Mouse (Mus musculus): ENCODE measurements at regions not wholly inside any gene's neighbourhood (a gene's known extent, or its start where the extent isn't known, plus 50 kb on each side); places are given as distances from the start of the nearest gene placed in this dataset.

DNA sequence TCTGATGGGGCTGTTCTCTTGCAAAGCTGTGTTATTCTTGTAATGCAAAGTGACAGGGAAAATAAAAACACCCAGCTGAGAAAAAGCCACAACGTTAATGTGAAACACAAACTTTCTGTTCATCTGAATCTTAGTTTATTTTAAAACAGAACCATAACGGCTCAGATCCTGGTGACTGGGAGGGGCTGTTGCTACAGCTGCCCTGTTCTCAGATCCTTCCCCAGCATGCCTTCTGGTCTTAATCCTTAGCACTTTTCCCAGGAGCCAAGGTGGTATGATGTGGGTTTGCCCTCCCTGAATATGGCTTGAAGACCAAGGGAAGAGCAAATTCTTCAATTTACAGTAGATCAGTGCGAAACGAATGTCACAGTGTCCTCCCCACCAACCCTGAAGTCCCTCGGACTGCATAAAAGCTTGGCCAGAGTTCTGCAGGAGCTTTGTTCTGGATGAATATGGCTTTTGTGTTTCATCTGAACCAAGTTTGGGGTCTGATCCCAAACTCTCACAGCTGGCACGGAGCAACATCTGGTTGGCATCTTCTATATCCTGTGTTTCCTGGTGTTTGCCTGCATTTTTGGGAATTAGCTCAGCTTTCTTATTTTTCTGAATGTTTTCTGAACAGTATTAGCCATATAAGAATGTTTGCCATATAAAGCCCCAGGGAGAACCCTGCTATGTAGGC lies 686.9 kb downstream of the Dhx35 start:
- in situ Hi-C loops (cut with MboI; ENCODE audit: low sequenced_read_pairs) = no loop called here

DNA sequence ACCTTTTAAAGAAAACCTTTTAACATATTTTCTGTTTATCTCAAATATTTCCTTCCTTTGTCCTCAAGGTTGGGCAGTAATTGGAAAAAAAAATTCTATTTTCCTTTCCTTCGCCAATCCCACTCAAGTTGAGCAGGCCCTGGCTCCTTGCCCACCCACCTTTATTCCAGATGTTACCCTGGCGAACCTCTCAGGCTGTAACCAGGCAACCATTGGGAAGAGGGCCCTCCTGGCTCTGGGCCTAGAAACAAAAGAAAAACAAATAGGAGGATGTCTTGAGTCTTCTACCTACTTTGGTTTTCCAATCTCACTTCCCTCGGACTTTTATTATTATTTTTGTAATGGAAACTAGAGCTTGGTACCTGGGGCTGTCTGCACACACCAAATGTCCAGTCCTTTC lies 696.5 kb downstream of the Dhx35 start:
- in situ Hi-C loops (cut with MboI; ENCODE audit: low sequenced_read_pairs) = no loop called here

DNA sequence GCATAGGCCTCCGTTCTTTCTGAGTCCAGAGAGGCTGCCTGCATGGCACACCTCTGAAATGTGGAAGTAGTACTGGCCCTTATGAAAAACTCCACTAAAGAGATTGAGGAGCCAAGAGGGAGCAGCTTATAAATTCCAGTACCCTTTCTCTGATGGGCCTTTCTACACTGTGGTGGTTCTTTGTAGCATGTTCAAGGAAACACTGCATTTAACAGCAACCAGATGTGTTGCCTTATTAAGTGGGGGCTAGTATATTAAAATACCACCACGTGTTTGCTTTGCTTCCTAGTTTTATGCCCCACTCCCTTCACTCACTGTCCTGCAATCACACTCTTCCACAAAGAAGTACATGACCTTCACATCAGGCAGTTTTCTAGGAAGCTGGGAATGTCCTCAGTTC lies 704.1 kb downstream of the Dhx35 start:
- in situ Hi-C loops (cut with MboI; ENCODE audit: low sequenced_read_pairs) = no loop called here

DNA sequence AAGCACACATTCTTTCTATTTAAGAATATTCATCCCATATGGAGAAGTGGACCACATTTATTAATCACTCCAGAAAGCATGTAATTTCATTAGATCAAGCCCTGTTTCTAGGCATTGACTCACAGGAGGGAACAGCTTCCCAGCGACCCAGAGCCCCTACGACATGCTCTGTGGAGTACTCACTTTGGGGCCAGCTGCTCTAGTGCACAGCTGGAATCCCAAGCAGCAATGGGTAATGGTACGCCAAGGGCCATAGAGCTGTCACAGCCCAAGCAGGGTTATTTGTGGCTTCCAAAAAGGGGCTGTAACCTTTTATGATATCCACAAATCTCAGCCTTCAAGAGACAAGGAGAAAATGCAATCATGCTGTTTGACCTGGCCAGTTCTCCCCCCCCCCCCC lies 706.4 kb downstream of the Dhx35 start:
- in situ Hi-C loops (cut with MboI; ENCODE audit: low sequenced_read_pairs) = no loop called here

DNA sequence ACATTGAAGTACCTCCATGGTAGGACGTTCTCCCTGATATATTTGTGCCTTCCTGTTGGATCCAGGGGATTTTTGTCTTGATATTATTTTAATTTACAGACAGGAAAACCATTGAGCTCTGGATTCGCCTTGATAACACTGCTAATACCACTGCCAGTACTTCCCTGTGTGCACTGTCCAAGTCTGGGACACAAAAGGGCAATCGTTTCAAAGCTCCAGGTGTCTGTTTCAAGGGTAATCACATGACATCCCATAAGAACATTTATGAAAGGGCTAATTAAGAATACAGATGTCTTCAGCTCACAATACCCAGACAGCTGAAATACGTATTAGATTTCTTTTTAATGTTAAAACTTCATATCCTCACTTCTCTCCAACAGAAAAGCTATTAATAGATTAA lies 724.5 kb downstream of the Dhx35 start:
- in situ Hi-C loops (cut with MboI; ENCODE audit: low sequenced_read_pairs) = no loop called here

DNA sequence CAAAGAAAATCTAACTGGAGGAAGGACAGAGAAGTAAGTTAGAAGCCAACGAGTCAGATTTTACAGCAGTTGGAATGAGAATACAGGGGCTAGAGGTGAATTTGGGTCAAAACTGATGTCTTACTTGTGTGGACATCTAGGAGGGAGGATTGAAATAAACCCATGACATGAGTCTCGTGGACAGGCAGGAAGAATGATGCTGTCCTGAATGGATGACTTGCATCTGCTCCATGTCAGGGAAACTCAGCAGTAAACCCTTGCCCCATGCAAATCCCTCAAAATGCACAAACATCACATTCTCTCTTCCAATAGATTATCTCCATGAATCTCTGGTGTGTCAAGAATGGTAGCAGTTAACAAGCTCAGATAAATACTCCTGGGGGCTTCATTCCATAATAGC lies 729.1 kb downstream of the Dhx35 start:
- in situ Hi-C loops (cut with MboI; ENCODE audit: low sequenced_read_pairs) = no loop called here

DNA sequence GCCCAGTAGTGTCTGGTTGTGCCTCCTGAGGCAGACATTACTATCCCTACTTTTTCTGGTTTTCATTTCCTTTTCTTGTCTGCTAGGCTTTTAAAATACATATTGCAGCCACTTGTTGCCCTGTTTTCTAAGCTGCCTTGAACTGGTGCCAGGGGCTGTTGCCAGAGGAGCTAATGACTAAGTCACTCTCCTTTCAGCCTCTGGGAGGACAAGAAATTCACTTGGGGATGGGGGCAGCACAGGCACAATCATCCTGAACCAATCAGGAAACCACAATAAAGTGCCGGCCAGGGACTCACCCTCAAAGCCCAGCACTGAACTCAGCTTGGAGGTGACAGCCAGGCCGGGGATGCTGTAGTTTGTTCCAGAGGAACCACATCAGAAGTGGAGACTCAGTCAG lies 740.3 kb downstream of the Dhx35 start:
- in situ Hi-C loops (cut with MboI; ENCODE audit: low sequenced_read_pairs) = no loop called here

DNA sequence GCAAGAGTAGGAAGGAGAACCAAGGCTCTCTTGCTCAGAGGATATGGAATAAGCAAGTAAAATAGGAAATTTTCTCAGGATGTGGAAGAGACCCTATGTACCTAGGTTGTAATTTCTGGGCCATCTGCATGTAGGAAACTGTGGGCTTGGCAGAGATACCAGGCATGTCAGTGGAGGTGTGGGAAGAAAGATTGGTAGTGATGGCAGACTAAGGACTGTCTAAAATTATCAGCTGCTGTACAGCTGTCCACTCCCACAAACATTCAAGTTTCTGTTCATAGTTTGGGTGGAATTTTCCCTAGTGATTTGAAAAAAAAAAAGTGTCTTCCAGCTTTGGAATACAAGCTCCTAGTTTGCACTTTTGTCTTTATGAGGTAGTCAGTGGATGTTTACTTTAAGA lies 744.7 kb downstream of the Dhx35 start:
- in situ Hi-C loops (cut with MboI; ENCODE audit: low sequenced_read_pairs) = no loop called here

DNA sequence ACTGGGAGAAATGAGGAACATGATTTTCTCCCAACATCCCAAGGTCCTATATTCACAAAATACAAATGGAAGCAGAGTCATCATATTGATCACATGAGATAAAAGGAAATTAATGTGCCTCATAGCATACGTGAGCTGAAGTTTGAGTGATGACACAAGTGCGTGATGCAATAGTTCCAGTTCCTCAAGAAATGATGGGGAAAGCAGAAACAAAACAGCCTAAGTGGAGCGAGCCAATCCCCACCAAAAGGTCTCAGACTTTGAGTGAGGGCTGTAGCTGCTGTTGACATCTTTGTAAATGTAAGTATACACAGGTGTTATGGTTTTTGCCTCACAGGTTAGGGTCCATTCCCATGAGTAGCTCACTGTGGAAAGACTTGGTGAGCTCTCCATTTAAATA lies 763.0 kb downstream of the Dhx35 start:
- in situ Hi-C loops (cut with MboI; ENCODE audit: low sequenced_read_pairs) = no loop called here

DNA sequence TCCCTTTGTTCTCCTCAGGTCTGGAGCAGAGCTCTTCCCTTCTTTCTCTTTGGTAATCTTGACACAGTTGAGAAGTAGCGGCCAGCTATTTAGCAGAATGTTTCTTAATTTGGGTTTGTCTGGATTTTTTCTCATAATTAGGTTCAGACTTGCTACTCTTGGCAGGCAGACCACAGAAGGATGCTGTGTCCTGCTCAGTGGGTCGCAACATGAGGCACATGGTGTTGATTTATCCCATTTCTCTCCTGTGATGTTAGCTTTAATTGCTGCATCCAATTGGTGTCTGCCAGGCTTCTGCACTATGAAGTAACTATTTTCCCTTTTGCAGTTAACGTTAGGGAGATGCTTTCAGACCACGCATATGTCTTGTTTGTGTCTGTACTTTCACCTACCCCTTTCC lies 768.7 kb downstream of the Gm826 start:
- in situ Hi-C loops (cut with MboI; ENCODE audit: low sequenced_read_pairs) = no loop called here

DNA sequence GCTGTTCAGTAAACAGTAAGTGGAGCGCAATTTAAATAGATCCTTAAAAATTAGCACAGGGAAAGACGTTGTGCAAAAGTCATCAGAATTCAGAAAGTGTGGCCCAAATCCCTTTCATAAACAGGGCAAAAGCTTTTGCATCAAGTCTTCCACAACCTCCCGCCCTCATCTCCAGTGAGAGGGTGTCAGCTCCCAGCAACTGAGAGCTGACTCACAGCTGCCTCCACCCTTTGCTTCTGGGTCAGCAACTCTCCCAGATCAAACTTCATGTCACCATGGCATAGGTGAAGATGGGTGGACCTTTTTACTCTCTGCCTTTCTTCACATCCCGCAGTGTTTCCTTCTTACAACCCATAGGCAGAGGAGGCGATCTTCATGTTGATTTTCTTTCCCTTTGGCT lies 768.0 kb downstream of the Gm826 start:
- in situ Hi-C loops (cut with MboI; ENCODE audit: low sequenced_read_pairs) = no loop called here

DNA sequence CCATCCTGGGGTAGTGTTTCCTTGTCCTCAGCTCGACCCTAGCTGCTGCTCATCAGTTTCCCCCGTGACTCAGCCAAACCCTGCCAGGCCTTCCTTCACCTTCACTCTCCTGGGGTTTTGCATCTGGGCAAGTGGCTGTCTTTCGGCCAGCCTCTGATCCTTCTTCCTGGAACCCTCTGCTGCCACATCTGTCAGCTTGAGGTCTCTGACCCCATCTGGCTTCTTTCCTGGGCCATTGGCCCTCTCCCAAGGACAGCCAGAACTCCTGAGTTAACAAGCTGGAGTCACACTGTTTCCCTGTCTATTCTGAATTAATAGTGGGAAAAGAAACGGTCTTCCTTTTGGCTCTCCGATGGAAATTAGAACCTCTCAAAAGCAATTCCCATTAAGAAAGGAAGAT lies 767.5 kb downstream of the Gm826 start:
- in situ Hi-C loops (cut with MboI; ENCODE audit: low sequenced_read_pairs) = no loop called here

DNA sequence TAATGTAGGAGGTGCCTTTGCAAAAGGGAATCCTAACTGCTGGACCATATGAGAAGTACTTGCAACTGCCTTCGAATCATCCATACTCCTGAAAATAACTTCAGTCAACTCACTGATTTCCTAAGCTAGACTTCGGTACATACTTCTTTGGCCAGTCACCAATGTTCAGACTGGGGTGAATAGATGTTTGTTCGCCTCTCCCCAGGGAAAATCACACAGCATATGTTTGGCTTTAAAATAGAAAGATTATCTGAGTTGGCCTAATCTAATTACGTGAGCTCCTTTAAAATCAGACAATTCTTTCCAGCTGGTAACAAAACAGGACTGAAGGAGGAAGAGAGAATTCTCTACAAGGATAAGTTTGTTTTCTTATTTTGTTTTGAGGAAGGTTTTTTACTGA lies 765.6 kb downstream of the Gm826 start:
- in situ Hi-C loops (cut with MboI; ENCODE audit: low sequenced_read_pairs) = no loop called here

DNA sequence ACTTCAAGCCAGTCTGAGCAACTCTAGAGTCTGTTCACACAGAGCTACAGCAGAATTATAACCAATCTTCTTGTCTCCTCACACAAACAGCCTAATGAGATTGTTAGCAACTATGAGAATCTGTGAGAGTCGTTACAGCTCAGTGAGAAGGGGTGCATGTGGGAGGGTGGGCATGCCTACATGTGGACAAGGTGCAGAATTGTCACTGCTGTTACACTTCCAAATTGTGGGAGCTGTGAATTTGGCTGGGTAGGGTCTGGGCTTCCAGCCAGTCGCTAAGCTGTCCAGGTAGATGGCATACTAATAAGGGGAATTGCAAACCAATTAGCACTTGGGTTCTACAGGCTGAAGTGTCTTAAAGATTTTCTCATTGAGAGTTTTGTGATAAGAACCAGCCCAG lies 762.1 kb downstream of the Gm826 start:
- in situ Hi-C loops (cut with MboI; ENCODE audit: low sequenced_read_pairs) = no loop called here

DNA sequence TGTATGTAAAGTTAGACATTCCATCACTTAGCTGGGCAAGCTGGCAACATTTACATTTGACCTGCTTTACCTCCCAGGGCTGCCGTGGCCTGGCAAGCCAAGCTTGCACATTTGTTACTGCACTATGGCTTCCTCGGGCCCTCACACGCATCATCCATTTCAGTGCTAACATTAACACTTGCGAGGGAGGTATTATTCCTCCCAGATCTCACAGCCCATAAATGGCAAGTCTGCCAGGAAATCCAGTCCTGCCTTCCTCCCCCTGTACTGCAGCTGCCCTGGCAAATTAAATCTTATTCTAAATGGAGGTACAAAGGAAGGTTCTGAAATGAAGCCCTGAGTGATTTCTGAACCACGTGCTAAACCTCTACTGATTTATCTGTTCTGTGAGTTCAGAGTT lies 758.7 kb downstream of the Gm826 start:
- in situ Hi-C loops (cut with MboI; ENCODE audit: low sequenced_read_pairs) = no loop called here

DNA sequence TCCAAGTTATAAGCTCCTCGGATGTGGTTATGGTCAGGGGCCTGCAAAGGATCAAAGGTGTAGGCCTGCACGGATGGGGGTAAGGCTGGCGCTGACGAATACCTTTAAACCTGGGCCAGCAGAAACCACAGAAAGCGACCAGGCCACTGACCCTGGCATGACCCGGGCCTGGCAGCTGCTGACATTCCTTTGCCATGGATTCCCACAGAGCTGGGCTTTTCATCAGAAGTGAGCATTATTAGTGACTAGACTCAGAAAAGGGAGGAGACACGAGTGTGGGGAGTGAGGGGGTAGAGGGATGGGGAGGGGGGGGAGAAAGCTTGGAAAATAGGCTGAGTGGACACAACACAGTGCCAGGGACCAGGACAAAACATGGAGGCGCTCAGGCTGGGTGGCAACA lies 750.9 kb downstream of the Gm826 start:
- in situ Hi-C loops (cut with MboI; ENCODE audit: low sequenced_read_pairs) = no loop called here

DNA sequence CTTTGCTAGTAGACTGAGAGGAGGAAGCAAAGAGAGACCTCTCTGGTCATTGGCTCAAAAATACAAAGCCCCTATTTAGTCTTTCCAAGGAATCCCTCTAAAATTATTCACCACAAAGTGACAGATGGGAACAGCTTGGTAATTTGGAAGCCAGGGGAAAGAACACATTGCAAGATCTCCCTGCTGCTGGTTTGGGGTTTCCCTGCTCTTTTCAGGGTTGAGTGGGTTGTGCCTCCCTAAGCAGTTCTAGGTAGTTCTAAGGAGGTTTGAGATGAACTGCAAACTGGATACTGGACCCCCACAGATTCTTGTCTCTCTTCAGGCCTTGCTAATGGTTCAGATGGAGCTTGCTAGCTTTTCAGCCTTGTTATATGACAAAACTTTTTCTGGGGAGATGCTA lies 749.3 kb downstream of the Gm826 start:
- in situ Hi-C loops (cut with MboI; ENCODE audit: low sequenced_read_pairs) = no loop called here

DNA sequence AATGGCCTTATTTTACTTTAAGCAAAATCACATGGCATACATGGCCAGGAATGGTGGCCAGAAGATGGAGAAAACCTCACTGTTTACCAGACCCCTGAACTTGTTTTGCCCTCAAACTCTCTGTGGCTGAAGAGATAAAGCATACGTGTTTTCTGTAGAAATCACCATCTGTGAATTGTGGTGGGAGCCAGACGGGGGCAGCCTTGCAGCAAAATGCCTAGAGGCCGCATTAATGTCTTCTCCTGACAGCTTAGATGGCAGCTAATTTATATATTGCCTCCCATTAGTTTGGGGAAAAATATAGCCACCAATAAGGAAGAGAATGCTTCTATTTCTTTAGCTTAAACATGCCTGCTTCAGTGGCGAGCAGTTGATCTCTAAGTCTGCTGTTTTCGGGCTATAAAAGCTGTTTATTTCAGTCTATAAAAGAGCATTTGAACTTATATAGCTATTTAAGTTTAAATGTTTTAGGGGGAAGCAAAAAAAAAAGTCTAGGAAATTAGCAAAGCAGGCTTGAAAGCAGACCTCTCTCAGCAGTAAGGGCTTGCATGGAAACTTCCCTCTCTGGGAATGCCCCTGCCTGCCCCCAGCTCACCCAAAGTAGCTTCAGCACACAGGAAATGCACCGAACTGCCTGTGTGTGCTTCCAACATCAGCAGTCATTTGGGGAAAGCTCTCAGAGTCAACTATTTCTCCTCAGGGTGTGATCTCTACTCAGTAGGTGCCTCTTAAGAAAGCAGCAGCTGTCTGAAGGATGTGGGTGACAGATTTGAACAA lies 747.1 kb downstream of the Gm826 start:
- in situ Hi-C loops (cut with MboI; ENCODE audit: low sequenced_read_pairs) = no loop called here

DNA sequence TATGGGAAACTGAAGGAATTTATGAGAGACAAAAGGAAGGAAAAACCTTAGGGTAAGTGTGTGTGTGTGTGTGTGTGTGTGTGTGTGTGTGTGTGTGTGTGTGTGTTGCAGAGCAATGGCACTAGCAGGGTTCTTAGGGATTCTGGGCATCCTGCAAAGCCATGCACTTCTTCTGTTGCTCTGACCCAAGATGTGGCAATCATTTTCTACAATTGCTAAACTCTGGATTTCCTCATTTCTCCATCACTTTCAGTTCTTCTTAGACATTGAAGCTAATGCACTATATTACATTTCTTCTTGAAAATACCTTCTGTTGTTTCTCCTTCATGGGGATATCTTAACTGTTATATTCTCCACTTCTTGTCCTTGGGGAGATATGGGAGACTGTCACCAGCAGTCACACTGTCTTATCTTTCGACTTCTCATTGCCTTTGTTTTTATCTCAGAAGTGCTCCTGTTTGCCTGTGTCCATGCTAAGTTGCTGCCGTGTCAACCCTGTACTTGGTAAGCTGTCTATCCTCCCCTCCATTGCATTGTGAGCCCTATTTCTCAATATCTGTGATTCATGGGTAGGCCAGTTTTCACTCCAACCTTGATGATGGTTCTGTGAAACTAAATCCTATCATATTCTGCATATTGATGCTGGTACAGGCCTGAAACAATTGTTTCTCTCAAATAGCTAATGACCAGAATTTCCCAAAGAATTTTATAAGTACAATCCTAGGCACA lies 742.4 kb downstream of the Gm826 start:
- in situ Hi-C loops (cut with MboI; ENCODE audit: low sequenced_read_pairs) = no loop called here

DNA sequence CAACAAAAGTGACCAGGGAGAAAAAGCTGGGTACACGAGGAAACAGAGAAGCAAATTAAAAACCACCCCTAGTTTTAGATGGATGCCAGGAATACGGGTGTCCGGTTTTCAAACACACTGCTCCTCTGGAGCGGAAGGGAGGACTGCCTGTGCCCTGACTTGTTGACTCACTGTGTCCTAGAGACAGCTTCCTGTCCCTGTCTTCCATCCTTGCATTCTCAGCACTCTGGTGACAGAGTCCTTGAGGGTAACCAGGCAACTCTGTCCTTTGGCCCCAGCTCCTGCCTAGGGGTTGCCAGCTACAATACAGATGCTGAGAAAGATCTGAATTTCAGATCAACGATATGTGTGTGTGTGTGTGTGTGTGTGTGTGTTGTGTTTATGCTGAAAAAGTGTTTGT lies 741.1 kb downstream of the Gm826 start:
- in situ Hi-C loops (cut with MboI; ENCODE audit: low sequenced_read_pairs) = no loop called here

DNA sequence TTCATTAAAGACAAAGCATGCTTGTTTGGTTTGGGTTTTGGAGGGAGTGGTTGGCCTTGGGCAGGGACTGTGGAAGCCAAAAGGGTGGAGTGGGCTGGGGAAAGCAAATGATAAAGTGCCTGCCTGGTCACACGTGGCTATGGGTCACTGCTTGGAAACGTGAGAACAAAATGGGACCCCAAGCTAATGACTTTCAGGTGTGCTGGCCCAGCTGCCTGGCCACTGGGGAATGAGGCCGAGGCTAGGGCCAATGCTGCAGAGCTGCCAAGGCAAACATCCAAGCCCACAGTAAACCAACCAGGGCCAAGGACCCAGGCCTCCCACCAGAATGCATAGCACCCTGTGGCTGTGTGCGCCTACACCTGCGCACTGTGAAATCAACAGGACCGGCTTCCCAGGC lies 737.7 kb downstream of the Gm826 start:
- in situ Hi-C loops (cut with MboI; ENCODE audit: low sequenced_read_pairs) = no loop called here

DNA sequence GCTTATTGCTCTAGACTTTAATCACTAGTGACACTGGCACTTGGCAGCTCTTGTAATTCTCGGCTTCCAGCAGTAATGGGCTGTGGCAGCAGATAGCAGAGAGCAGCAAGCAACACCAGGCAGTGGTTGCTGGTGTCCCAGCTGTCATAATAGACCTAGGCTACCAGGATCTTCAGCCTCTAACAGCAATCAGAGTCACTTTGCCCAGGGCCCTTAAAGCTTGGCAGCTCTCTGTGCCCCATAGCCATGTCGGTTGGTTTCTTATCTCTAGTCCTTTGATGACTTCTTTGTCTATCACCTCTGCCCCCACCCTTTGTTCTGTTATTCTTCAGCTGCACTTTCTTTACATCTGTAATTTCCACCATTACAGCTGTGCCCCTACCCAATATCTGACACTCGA lies 735.9 kb downstream of the Gm826 start:
- in situ Hi-C loops (cut with MboI; ENCODE audit: low sequenced_read_pairs) = no loop called here

Data from CH12F3 (cell line).